Mouse (Mus musculus) neural tube, embryonic 13.5 days (tissue): ENCODE measurements around the gene Hist1h3f. TPM values are rescaled to one million over a fixed set of nuclear protein-coding genes. Genes with fewer than 3 reads are reported as not detected.
"Not testable (repeated sequence)": the region's sequence is repeated elsewhere in the genome, so short reads cannot be mapped to it uniquely, and the experiment has no call there.

Source experiments
- ATAC-seq: fragments of 200-750 bp; cut with Nextera tagmentation; 2 replicates; pipeline ENCODE4 v1.8.0; 2017; ENCODE audit warnings: low read depth, mild to moderate bottlenecking, moderate TSS enrichment, moderate library complexity
- H3K27ac ChIP-seq: fragments of 300-500 bp; sonication (generic); replicated peaks from 2 replicates; pipeline ENCODE4 v1.5.1; 2015; ENCODE audit warnings: moderate library complexity, mild to moderate bottlenecking, inconsistent platforms
- H3K27me3 ChIP-seq: fragments of 300-500 bp; sonication (generic); 2 replicates; pipeline ENCODE4 v1.6.1; 2015; ENCODE audit warnings: mild to moderate bottlenecking, inconsistent platforms
- H3K36me3 ChIP-seq: fragments of 300-500 bp; sonication (generic); 2 replicates; pipeline ENCODE4 v1.6.1; 2015; ENCODE audit warnings: mild to moderate bottlenecking, inconsistent platforms
- H3K4me1 ChIP-seq: fragments of 300-500 bp; sonication (generic); replicated peaks from 2 replicates; pipeline ENCODE4 v1.6.1; 2015; ENCODE audit warnings: inconsistent platforms
- H3K4me2 ChIP-seq: fragments of 300-500 bp; sonication (generic); 2 replicates; pipeline ENCODE4 v1.6.1; 2015; ENCODE audit warnings: inconsistent platforms, mild to moderate bottlenecking, moderate library complexity
- H3K4me3 ChIP-seq: fragments of 300-500 bp; sonication (generic); 2 replicates; pipeline ENCODE4 v1.5.1; 2015; ENCODE audit warnings: mild to moderate bottlenecking, inconsistent platforms
- H3K9ac ChIP-seq: fragments of 300-500 bp; sonication (generic); 2 replicates; pipeline ENCODE4 v1.6.1; 2015; ENCODE audit warnings: moderate library complexity, mild to moderate bottlenecking, inconsistent platforms
- H3K9me3 ChIP-seq: fragments of 300-500 bp; sonication (generic); 2 replicates; pipeline ENCODE4 v1.6.1; 2016; ENCODE audit warnings: inconsistent platforms
- WGBS: fragments of 180-500 bp; shearing (Covaris S2); methylation state at CpG from one replicate; pipeline ENCODE4 v1.1.7; 2015; 5-methylcytosine and 5-hydroxymethylcytosine counted together
- polyA plus RNA-seq: library from polyadenylated mRNA; unstranded; fragments of >200 nt; fragmentation: Nextera tagmentation; extraction: Ambion mirVana; gene quantifications from 2 replicates; pipeline ENCODE4 v1.2.1, GENCODE M21; 2015

Hist1h3f gene
- polyA plus RNA-seq, 1 experiment from 2014 or later = not detected

DNA sequence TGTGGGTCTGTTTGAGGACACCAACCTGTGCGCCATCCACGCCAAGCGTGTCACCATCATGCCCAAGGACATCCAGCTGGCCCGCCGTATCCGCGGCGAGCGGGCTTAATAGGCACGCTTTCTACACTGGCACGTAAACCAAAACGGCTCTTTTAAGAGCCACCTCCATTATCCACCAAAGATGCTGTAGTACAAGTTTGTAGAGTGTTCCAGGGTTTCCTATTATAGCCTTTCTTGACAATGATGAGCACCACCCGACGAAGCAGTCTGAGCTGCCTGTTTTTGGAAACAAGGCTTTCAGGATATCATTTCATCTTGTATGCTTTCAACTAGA lies 902 bp downstream of the Hist1h3f start:
- not testable (repeated sequence) for H3K27me3 ChIP-seq, H3K4me1 ChIP-seq, H3K9me3 ChIP-seq, H3K36me3 ChIP-seq
- under 1% methylated on average over 14 of the region's 14 CpGs for WGBS
- H3K9ac ChIP-seq = peak overlapping the region; percentile 78
- peak overlapping the region; percentile 67 for H3K4me2 ChIP-seq
- H3K4me3 ChIP-seq = peak overlapping the region; percentile 48
- peak overlapping the region; percentile 92 for H3K27ac ChIP-seq
- peak; percentile 45 for ATAC-seq

DNA sequence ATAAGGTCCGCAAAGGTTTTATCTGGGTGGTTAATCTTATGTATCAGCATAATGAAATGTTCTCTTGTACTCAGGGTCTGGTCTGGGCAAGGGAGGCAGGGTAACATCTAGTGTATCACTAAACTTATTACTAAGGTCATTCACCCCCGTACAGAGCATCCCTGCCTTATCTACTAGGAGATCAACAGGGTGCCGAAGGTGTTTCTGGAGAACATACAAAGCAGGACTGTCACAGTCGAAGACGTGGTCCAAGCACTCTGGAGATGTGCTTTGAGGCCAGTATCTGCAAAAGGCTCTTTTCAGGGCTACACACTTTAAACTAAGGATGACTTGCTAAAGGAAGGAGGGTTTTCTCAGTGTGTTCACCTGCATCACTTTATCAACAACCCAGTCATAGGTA lies 2.8 kb downstream of the Hist1h3f start:
- no peak overlapping the region for H3K4me2 ChIP-seq
- no peaks in the 10 kb centered on the region for H3K27me3 ChIP-seq
- 84% methylated on average over 5 of the region's 5 CpGs for WGBS
- no peak overlapping the region for H3K27ac ChIP-seq
- H3K4me1 ChIP-seq = peaks cover 12% of the 10 kb centered on the region
- no peaks in the 10 kb centered on the region for H3K36me3 ChIP-seq
- H3K9me3 ChIP-seq = no peaks in the 10 kb centered on the region
- no peak overlapping the region for H3K4me3 ChIP-seq
- H3K9ac ChIP-seq = no peak overlapping the region
- no peak for ATAC-seq

DNA sequence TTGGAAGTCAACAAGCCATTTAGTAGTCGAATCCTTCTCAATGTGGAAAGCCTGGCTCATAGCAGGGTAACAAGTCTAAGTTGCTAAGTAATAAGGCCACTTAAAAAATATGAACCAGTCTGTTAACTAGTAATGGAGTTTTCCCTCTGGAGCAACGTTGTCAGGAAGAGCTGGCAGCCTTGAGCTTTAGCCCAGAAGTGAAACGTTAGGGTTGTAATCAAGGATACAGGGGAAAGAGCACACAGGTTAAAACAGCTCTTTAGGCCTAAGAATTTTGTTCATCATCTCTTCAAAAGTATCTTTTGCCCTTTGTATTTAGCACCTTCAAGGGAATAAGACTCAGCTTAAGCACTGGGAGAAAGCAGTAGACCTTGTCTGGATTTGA lies 6.9 kb downstream of the Hist1h3f start:
- ATAC-seq = no peak
- Histone ChIP-seq H3K27ac (peak overlapping the region; percentile 90), H3K36me3 (no peaks in the 10 kb centered on the region), H3K27me3 (no peaks in the 10 kb centered on the region), H3K9ac (peak overlapping the region; percentile 69), H3K4me3 (peak overlapping the region; percentile 46), H3K9me3 (no peaks in the 10 kb centered on the region), H3K4me2 (peak overlapping the region; percentile 65), H3K4me1 (peaks cover 27% of the 10 kb centered on the region)
- 3% methylated on average over 3 of the region's 3 CpGs for WGBS

DNA sequence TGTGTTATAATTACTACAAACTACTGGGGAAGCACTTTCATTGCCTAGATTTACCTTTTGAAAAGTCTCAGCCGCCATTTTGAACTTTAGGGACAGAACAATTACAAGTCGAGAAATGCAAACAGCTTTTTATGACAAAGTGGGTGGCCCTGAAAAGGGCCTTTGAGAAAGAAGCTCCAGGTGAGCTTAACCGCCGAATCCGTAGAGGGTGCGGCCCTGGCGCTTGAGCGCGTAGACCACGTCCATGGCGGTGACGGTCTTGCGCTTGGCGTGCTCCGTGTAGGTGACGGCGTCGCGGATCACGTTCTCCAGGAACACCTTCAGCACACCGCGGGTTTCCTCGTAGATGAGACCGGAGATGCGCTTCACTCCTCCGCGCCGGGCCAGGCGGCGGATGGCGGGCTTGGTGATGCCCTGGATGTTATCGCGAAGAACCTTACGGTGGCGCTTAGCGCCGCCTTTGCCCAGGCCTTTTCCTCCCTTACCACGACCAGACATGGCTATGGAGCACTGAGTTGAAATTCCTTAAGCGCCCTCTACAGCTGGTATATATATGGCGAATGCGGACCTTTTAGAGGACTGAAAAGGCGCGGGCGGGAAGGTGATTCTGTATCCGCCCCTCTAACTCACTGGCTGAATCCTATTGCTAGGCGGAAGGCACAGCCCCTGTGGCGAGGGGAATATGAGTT lies 7.4 kb downstream of the Hist1h3f start, which contains the start of gene Hist1h4f:
Hist1h4f (minus strand) TSS at position 503 of the 689 bp plus-strand sequence.
- not testable (repeated sequence) for H3K9me3 ChIP-seq, H3K36me3 ChIP-seq, H3K27me3 ChIP-seq
- Histone ChIP-seq H3K4me3 (peak within 1 kb of the TSS; percentile 46), H3K4me2 (peak within 1 kb of the TSS; percentile 65), H3K4me1 (peaks cover 28% of the 10 kb centered on the region), H3K27ac (peak within 1 kb of the TSS; percentile 90), H3K9ac (peak within 1 kb of the TSS; percentile 69)
- peak; percentile 88 for ATAC-seq
- under 1% methylated on average over 47 of the region's 47 CpGs for WGBS

DNA sequence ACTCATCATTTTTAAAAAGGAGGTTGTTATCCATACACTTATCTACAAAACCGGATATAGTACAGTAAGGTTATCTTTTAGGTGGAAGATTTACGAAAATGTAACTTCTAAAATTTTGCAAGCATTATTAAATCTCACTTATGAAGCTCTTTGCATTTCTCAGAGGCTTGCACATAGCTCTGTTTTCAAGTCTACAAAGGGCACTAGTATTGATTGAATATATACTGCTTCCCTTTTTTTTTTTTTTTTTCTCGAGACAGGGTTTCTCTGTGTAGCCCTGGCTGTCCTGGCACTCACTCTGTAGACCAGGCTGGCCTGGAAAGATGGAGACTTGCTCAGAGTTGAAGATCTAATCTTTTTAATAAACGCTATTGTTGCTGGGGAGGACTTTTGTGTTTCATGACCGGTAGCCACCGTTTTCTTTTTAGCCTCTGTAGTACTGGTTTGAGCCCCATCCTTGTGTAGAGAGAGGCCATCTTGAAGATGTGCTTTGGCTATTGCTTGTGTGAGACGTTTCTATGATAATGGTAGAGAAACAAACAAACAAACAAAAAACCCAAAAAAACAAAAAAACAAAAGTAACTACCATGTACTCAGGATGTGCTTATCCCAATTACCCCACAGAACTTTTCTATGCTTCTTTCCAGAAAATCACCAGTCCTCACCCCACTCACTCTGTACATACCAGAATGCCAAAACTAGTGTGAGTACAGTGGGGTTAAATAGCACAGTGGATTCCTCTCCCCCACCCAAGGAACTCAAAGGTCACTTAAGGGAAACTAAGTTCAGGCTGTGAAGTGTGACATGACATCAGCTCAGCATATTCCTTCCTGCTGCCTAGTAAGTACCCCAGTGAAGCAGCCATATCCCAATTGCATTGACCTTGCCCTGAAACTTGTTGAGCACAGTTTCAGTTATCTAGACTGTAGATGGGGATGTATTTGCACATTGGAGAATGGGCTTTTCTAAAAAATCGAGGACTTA lies 8.4 kb downstream of the Hist1h3f start:
- H3K9me3 ChIP-seq = no peaks in the 10 kb centered on the region
- H3K4me3 ChIP-seq = peak overlapping the region; percentile 46
- WGBS = 50% methylated on average over 8 of the region's 8 CpGs
- H3K27me3 ChIP-seq = no peaks in the 10 kb centered on the region
- no peaks in the 10 kb centered on the region for H3K36me3 ChIP-seq
- ATAC-seq = no peak
- H3K4me2 ChIP-seq = peak overlapping the region; percentile 65
- H3K4me1 ChIP-seq = peaks cover 36% of the 10 kb centered on the region
- peak overlapping the region; percentile 90 for H3K27ac ChIP-seq
- H3K9ac ChIP-seq = 0 out of 2 replicates have a peak overlapping the region, but pooled peaks have one; percentile 69

DNA sequence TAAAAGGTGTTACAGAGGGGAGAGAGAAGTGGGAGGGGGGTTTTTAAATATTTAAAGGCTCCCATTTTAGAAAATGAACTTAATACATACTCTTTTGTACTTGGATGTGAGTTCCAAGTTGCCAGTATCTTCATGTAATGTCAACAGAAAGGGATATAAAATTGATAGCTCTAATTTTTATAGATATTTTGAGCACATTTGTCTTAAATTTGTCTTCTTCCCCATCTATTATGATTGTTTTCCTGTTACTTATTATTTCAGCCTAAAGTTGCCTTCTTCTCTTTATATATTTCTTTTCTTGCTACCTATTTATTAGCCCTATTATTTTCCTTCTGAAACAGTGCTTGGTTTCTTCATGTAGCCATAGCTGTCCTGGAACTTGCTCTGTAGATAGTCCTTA lies 9.1 kb downstream of the Hist1h3f start, which contains the start of gene Hist1h1d:
Hist1h1d (plus strand) TSS at position 301 of the 400 bp plus-strand sequence.
- peak within 1 kb of the TSS; percentile 93 for H3K27ac ChIP-seq
- H3K4me2 ChIP-seq = peak within 1 kb of the TSS; percentile 100
- H3K4me1 ChIP-seq = peaks cover 36% of the 10 kb centered on the region
- no peak for ATAC-seq
- no peaks in the 10 kb centered on the region for H3K27me3 ChIP-seq
- peak within 1 kb of the TSS; percentile 82; the same call in 1 of the 2 replicates for H3K9ac ChIP-seq
- no peaks in the 10 kb centered on the region for H3K9me3 ChIP-seq
- no peak within 1 kb of the TSS for H3K4me3 ChIP-seq
- H3K36me3 ChIP-seq = no peaks in the 10 kb centered on the region

DNA sequence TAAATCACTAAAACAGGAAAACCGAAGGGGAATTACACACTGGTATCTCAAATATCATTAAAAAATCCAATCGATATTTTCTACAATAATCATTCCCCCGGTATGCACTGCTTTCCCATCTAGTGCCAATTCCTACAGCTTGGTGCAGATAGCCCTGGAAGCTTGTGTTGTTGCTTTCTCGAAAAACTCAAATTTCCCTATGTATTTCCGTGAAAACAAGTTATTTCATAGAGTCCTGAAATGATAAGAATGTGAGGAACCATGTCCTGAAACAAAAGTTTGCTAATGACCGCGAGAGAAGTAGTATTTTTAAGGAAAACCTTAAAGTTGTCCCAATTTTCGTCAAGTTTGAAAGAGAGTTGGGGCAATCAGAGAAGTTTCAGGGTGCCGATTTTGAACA lies 10.5 kb downstream of the Hist1h3f start:
- no peaks in the 10 kb centered on the region for H3K9me3 ChIP-seq
- 25% methylated on average over 9 of the region's 9 CpGs for WGBS
- H3K27me3 ChIP-seq = no peaks in the 10 kb centered on the region
- peak overlapping the region; percentile 93 for H3K27ac ChIP-seq
- no peaks in the 10 kb centered on the region for H3K36me3 ChIP-seq
- ATAC-seq = no peak
- H3K4me1 ChIP-seq = peaks cover 36% of the 10 kb centered on the region
- H3K4me2 ChIP-seq = peak overlapping the region; percentile 100
- peak overlapping the region; percentile 82 for H3K9ac ChIP-seq
- peak overlapping the region; percentile 53 for H3K4me3 ChIP-seq

DNA sequence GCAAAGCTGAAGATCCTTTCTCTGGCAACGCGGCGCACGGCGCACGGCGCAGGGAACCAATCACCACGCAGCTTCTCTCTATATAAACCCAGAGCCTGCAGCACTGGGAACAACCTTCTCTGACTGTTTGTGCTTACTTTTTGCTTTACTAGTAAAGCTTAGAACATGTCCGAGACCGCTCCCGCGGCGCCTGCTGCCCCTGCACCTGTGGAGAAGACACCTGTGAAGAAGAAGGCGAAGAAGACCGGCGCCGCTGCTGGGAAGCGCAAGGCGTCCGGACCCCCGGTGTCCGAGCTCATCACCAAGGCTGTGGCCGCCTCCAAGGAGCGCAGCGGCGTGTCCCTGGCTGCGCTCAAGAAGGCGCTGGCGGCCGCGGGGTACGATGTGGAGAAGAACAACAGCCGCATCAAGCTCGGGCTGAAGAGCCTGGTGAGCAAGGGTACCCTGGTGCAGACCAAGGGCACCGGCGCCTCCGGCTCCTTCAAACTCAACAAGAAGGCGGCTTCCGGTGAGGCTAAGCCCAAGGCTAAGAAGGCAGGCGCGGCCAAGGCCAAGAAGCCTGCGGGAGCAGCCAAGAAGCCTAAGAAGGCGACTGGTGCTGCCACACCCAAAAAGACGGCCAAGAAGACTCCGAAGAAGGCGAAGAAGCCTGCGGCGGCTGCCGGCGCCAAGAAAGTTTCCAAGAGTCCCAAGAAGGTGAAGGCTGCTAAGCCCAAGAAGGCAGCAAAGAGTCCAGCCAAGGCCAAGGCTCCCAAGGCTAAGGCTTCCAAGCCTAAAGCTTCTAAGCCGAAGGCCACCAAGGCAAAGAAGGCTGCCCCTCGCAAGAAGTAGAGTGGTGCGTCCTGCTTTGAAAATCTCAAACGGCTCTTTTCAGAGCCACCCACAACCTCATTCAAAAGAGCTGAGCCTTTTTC lies 11.3 kb downstream of the Hist1h3f start:
- H3K4me3 ChIP-seq = peak overlapping the region; percentile 53
- peak overlapping the region; percentile 93 for H3K27ac ChIP-seq
- H3K4me2 ChIP-seq = peak overlapping the region; percentile 100
- H3K9me3 ChIP-seq = no peaks in the 10 kb centered on the region
- no peaks in the 10 kb centered on the region for H3K36me3 ChIP-seq
- WGBS = under 1% methylated on average over 54 of the region's 54 CpGs
- no peaks in the 10 kb centered on the region for H3K27me3 ChIP-seq
- H3K9ac ChIP-seq = peak overlapping the region; percentile 82
- ATAC-seq = peak; percentile 83
- peaks cover 36% of the 10 kb centered on the region for H3K4me1 ChIP-seq

DNA sequence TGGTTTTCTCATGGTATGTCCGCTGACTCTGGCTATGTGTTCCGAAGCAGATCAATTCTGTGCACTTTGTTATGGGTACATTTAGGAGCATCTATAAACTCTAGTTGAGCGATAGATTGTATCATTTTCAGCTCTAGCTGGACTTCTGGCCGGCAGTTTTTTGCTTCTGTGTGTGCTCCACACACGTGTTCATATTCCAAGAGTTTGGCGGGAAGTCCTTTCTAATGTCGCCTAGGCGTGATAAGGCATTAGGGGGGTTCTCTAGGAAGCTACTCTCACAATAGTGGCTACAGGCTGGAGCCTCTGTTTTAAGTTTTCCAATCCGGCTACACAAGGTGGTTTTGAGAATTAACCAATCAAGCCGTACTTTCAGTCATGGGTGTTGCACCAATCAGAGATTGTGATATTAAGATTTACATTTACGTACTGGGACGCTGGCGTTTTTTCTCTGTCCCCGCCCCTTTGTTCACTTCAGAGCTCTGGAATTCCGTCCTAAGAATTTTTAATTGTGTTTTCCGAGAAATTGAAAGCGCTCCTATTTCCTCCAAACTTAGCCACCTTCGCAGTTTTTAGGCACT lies 12.1 kb downstream of the Hist1h3f start:
- Histone ChIP-seq H3K9ac (peak overlapping the region; percentile 82), H3K27me3 (no peaks in the 10 kb centered on the region), H3K4me1 (peaks cover 34% of the 10 kb centered on the region), H3K27ac (peak overlapping the region; percentile 93), H3K36me3 (no peaks in the 10 kb centered on the region), H3K9me3 (no peaks in the 10 kb centered on the region), H3K4me3 (peak overlapping the region; percentile 53), H3K4me2 (peak overlapping the region; percentile 100)
- WGBS = under 1% methylated on average over 18 of the region's 18 CpGs
- peak; percentile 82 for ATAC-seq

DNA sequence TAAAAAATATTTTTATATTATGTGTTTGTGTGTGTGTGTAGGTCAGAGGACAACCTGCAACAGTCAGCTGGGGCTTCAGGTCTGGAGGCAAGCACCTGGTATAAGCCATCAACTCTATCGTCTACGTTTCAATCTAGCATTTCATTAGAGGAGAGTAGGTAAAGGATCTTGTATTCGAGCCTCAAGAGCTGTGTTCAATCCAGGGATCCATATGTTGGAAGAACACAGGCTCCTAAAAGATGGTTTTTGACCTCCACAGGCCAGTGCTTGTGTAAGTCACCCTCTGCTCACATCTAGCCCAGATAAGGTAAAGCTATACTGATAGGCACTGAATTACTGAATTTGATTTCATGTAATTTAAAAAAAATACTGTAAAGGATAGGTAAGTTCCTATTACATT lies 13.1 kb downstream of the Hist1h3f start:
- no peaks in the 10 kb centered on the region for H3K36me3 ChIP-seq
- no peaks in the 10 kb centered on the region for H3K27me3 ChIP-seq
- no peak overlapping the region for H3K27ac ChIP-seq
- H3K4me1 ChIP-seq = peaks cover 32% of the 10 kb centered on the region
- no peaks in the 10 kb centered on the region for H3K9me3 ChIP-seq
- 81% methylated on average over 3 of the region's 3 CpGs for WGBS
- no peak overlapping the region; the same call in 1 of the 2 replicates for H3K4me2 ChIP-seq
- no peak for ATAC-seq
- H3K9ac ChIP-seq = 0 out of 2 replicates have a peak overlapping the region, but pooled peaks have one; percentile 13
- H3K4me3 ChIP-seq = no peak overlapping the region

DNA sequence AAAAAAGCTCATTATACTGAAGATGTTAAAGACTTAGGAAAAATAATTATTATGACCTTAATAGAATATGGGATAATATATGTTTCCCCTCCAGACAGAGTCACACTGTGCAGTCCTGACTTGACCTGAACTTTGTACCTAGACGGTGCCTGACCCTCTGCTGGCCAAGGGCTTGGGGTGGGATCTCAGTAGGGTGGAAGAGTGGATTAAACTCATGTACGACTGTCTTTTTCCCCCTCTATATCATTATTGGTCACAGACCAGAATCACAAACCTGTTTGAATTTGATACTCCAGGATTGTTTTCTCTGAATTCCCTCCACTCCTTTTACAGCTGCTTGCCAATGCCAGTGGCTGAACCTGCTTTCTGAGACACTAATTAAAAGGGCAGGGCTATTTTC lies 16.8 kb downstream of the Hist1h3f start:
- peak overlapping the region; percentile 26; the same call in 1 of the 2 replicates for H3K4me2 ChIP-seq
- H3K4me3 ChIP-seq = not testable (repeated sequence)

More for the DNA sequence above, 16.8 kb downstream of the Hist1h3f start:
- not testable (repeated sequence) for H3K9me3 ChIP-seq, H3K27me3 ChIP-seq, H3K36me3 ChIP-seq, H3K9ac ChIP-seq, H3K27ac ChIP-seq, ATAC-seq
- 22% methylated on average over 2 of the region's 2 CpGs for WGBS
- peaks cover 13% of the 10 kb centered on the region for H3K4me1 ChIP-seq
